Mouse (Mus musculus): ENCODE measurements at regions not wholly inside any gene's neighbourhood (a gene's known extent, or its start where the extent isn't known, plus 50 kb on each side); places are given as distances from the start of the nearest gene placed in this dataset.
"Not testable (repeated sequence)": the region's sequence is repeated elsewhere in the genome, so short reads cannot be mapped to it uniquely, and the experiment has no call there.

GRCm38 (mm10) chr5:118482598-118482997 is 77.9 kb upstream of the Med13l start:
- intact Hi-C loops (cut with DNase I) = loop anchor here (5.0 kb wide), 1 partner anchor 80 kb away; the partner anchor contains the start of gene Med13l

GRCm38 (mm10) chr5:118483001-118483400 is 77.5 kb upstream of the Med13l start:
- intact Hi-C loops (cut with DNase I) = loop anchor here (5.0 kb wide), 1 partner anchor 79 kb away; the partner anchor contains the start of gene Med13l

More at GRCm38 (mm10) chr5:118482598-118482997, 77.9 kb upstream of the Med13l start:
- no peak for DNase-seq

GRCm38 (mm10) chr5:118483532-118483931 is 76.9 kb upstream of the Med13l start:
- intact Hi-C loops (cut with DNase I) = loop anchor here (5.0 kb wide), 1 partner anchor 79 kb away; the partner anchor contains the start of gene Med13l
- DNase-seq = no peak

More at GRCm38 (mm10) chr5:118483001-118483400, 77.5 kb upstream of the Med13l start:
- DNase-seq = no peak

DNA sequence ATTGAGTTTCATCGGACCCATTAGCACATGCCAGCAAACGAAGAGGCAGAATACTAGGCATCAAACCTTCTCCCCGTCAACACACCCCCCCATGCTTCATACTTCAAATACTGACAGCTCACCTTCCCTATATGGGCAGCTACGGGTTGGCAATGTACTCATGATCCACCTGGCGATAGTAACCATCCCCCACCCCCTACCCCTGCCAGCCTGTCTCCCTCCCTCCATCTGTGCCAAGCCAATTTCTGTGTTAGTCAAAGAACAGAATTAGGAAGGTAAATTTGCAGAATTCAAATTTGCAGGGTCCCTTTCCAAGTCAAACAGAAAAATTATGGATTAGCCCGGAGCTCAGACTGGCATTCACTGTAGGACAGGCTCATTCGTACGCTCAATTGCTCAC is 75.3 kb upstream of the Med13l start:
- intact Hi-C loops (cut with DNase I) = no loop called here
- DNase-seq = no peak

- DNase-seq; intact Hi-C loops (cut with DNase I): not testable (repeated sequence)
These were observed 68.0 kb upstream of the Med13l start for GRCm38 (mm10) chr5:118492522-118492921.

DNA sequence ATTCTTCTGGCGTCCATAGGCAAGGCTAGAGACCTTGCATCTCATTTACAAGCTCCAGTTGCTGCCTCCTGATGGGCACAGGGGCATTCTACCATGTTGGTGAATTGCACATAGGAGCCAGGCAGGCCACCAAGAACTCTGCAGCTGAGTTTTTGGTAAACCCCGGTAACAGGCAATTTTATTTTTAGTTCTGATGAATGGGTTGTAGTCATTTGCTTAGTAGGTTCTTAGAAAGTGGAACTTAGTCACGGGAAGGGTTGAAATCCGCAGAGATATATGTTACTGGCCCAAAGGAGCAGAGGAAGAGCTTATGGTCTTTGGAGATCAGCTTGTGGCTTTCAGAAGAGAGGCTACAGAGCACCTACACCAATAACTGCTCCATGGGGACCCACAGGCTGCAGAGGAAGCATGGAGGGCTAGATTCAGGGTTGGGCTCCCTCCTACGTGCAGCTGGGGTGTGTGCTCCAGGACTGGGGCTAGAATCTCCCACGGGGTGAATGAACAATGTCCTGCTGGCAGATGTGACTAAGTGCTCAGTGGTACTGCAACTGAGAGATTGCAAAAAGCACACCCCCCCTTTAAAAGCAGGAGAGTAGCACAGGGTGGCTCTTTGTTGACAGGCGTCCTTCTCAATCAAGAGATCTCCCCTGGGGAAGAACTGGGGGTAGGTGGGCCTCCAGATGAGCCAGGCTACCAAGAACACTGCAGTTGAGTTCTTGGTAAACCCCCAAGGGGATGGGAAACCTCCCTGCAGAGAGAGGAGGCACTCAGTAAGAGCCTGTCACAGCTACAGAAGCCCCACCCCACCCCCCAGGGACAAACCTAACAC is 65.6 kb upstream of the Med13l start:
- no peak for DNase-seq
- intact Hi-C loops (cut with DNase I) = no loop called here

DNA sequence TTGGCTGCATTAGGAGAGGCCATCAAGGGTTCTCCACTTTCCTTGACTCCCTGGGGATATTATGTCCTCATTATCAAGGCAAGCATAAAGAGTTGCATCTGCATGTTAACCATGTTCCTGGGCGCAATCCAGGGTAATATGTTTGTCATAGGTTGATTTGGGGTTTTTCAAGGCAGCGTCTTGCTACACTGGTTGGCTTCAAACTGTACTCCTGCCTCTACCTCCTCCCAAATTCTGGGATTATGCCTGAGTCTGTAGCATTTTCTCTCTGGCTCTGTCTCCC is 65.1 kb upstream of the Med13l start:
- no peak for DNase-seq
- intact Hi-C loops (cut with DNase I) = no loop called here

- intact Hi-C loops (cut with DNase I) = no loop called here
- DNase-seq = no peak
These were observed 58.9 kb upstream of the Med13l start for GRCm38 (mm10) chr5:118501624-118502023.

GRCm38 (mm10) chr5:118502991-118503390 is 57.5 kb upstream of the Med13l start:
- intact Hi-C loops (cut with DNase I) = no loop called here
- DNase-seq = peak; percentile 42 to 55

DNA sequence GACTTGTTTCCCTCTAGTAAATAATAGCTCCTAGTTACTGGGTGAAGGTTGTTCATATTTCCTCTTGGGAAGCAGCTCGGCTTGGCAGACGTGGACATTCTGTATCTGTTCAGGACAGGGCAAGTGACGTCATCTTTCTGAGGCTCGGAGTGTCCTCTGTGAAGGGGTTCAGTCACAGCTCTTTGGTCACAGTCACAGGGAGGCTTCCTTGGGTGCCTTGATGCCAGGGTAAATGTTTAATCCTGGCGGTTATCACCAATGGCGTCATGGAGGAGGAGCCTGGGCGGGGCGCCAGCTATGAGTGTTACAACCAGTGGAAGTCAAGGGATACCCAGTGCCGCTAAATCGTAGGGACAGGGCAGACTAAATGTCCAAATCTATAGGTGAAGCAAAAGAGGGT is 56.3 kb upstream of the Med13l start:
- DNase-seq = peak; percentile 72 to 75
- intact Hi-C loops (cut with DNase I) = no loop called here

DNA sequence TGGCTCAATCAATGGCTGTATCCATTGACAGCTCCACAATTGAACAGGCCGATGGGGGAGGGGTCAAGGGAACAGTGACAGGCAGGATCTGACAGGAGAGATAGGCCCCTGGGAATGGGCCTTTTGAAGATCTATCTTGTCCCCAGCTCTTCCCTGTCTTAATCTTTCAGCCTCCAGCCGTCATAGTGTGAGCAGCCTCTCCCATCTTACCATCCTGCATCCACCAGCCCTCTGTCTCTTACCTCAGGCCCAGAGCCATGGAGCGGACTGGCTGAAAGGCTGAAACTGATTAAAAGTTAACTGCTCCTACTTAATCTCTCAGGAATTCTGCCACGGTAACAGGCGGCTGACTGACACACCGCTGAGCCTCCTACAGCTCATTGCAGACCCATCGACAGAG is 55.6 kb upstream of the Med13l start:
- intact Hi-C loops (cut with DNase I) = no loop called here
- DNase-seq = no peak

GRCm38 (mm10) chr5:118509871-118510270 is 50.6 kb upstream of the Med13l start:
- intact Hi-C loops (cut with DNase I) = no loop called here
- no peak for DNase-seq

Small RNAs in the stretch of these regions (microRNA-seq; reads per million reads assigned to microRNA genes)
- gene Gm26455 = 0 reads per million in 2 experiments

All from heart, postnatal 10 days (tissue).